Mouse (Mus musculus): Measurements from ENCODE around the gene Pld1. TPM values are rescaled to one million over a fixed set of nuclear protein-coding genes. Genes with fewer than 3 reads are reported as not detected.

Gene Pld1
- polyA plus RNA-seq, 1 experiment, result 0.95 TPM

- WGBS, result 83% methylated on average over 2 of the region's 2 CpGs
- no peak for TF ChIP-seq POLR2A (IDR thresholded peaks at IDR 0.05; ENCODE audit: low read depth, low read length)
- TF ChIP-seq CTCF (IDR thresholded peaks at IDR 0.05; ENCODE audit: extremely low read depth, insufficient read depth, insufficient read length, insufficient replicate concordance), result no peak
- H3K4me3 ChIP-seq (ENCODE audit: extremely low read depth, insufficient read depth, insufficient read length), result no peak overlapping the region
These were observed 145.8 kb downstream of the Pld1 start for GRCm38 (mm10) chr3:28084281-28084680.

GRCm38 (mm10) chr3:28091296-28091695 lies 152.8 kb downstream of the Pld1 start:
- no peaks in the 10 kb centered on the region for H3K36me3 ChIP-seq (ENCODE audit: control insufficient read depth, insufficient read depth, low read length)
- no peaks in the 10 kb centered on the region for H3K27me3 ChIP-seq (ENCODE audit: control insufficient read depth, insufficient read depth, low read length)
- H3K4me3 ChIP-seq (ENCODE audit: extremely low read depth, insufficient read depth, insufficient read length), result no peak overlapping the region
- DNase-seq (ENCODE audit: low read depth in 1 of 2, low spot score in 2 of 2), result no peak
- TF ChIP-seq POLR2A (IDR thresholded peaks at IDR 0.05; ENCODE audit: low read depth, low read length) (no peak), CTCF (IDR thresholded peaks at IDR 0.05; ENCODE audit: extremely low read depth, insufficient read depth, insufficient read length, insufficient replicate concordance) (no peak)
- 82% methylated on average over 1 of the region's 1 CpGs for WGBS
- H3K4me1 ChIP-seq (ENCODE audit: control insufficient read depth, insufficient read depth, insufficient read length), result no peaks in the 10 kb centered on the region
- no peak overlapping the region for H3K27ac ChIP-seq (ENCODE audit: insufficient read depth, low read length)

More at GRCm38 (mm10) chr3:28084281-28084680, 145.8 kb downstream of the Pld1 start:
- Histone ChIP-seq H3K27me3 (ENCODE audit: control insufficient read depth, insufficient read depth, low read length) (no peaks in the 10 kb centered on the region), H3K4me1 (ENCODE audit: control insufficient read depth, insufficient read depth, insufficient read length) (no peaks in the 10 kb centered on the region), H3K36me3 (ENCODE audit: control insufficient read depth, insufficient read depth, low read length) (no peaks in the 10 kb centered on the region), H3K27ac (ENCODE audit: insufficient read depth, low read length) (no peak overlapping the region)
- no peak for DNase-seq (ENCODE audit: low read depth in 1 of 2, low spot score in 2 of 2)

- TF ChIP-seq CTCF (IDR thresholded peaks at IDR 0.05; ENCODE audit: extremely low read depth, insufficient read depth, insufficient read length, insufficient replicate concordance), result no peak
- TF ChIP-seq POLR2A (IDR thresholded peaks at IDR 0.05; ENCODE audit: low read depth, low read length), result no peak
- WGBS, result 84% methylated on average over 2 of the region's 2 CpGs
- no peak for DNase-seq (ENCODE audit: low read depth in 1 of 2, low spot score in 2 of 2)
- no peak overlapping the region for H3K4me3 ChIP-seq (ENCODE audit: extremely low read depth, insufficient read depth, insufficient read length)
- H3K4me1 ChIP-seq (ENCODE audit: control insufficient read depth, insufficient read depth, insufficient read length), result no peaks in the 10 kb centered on the region
- H3K27ac ChIP-seq (ENCODE audit: insufficient read depth, low read length), result no peak overlapping the region
- no peaks in the 10 kb centered on the region for H3K27me3 ChIP-seq (ENCODE audit: control insufficient read depth, insufficient read depth, low read length)
- no peaks in the 10 kb centered on the region for H3K36me3 ChIP-seq (ENCODE audit: control insufficient read depth, insufficient read depth, low read length)
These were observed 153.2 kb downstream of the Pld1 start for GRCm38 (mm10) chr3:28091741-28092140.

GRCm38 (mm10) chr3:28093684-28094302 lies 155.3 kb downstream of the Pld1 start:
- 92% methylated on average over 9 of the region's 9 CpGs for WGBS
- H3K4me3 ChIP-seq (ENCODE audit: extremely low read depth, insufficient read depth, insufficient read length), result no peak overlapping the region
- H3K36me3 ChIP-seq (ENCODE audit: control insufficient read depth, insufficient read depth, low read length), result no peaks in the 10 kb centered on the region
- no peaks in the 10 kb centered on the region for H3K27me3 ChIP-seq (ENCODE audit: control insufficient read depth, insufficient read depth, low read length)
- TF ChIP-seq POLR2A (IDR thresholded peaks at IDR 0.05; ENCODE audit: low read depth, low read length), result no peak
- no peak for TF ChIP-seq CTCF (IDR thresholded peaks at IDR 0.05; ENCODE audit: extremely low read depth, insufficient read depth, insufficient read length, insufficient replicate concordance)
- no peak for DNase-seq (ENCODE audit: low read depth in 1 of 2, low spot score in 2 of 2)
- no peaks in the 10 kb centered on the region for H3K4me1 ChIP-seq (ENCODE audit: control insufficient read depth, insufficient read depth, insufficient read length)
- H3K27ac ChIP-seq (ENCODE audit: insufficient read depth, low read length), result no peak overlapping the region

DNA sequence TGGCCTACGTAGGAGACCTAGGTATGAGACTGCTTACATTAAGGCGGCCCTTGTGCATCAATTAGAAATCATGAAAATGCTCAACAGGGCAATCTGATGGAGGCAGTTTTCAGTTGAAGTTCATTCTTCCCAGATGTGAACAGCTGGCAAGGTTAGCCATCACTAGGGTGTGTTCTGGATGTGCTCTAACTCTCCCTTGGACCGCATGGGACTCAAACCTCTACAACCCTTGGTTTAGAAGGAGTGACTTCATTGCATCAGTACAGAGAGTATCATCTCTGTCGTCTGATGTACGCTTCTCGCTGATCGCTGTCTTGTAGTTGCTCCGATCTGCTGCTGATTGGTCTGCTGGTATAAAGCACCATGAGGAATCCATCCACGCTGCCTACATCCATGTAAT lies 157.0 kb downstream of the Pld1 start:
- WGBS, result 96% methylated on average over 9 of the region's 9 CpGs

DNA sequence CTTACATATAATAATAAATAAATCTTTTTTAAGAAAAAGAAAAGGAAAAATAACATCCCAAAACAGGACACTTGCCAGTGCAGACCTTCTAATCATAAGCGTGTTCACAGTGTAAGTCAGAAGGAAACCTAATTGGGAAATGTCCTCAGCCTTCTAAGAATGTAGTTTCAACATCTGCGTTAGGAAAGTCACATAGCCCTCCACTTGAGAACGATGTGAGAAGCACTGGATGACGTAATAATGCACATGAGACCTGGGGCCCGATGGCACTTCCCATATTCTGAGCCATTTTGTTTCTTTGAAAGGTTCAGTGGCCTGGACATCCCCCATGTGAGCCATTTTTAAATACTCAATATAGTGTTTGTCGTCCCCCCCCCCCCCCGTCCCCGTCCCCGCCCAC lies 160.7 kb downstream of the Pld1 start:
- no peaks in the 10 kb centered on the region for H3K4me1 ChIP-seq (ENCODE audit: control insufficient read depth, insufficient read depth, insufficient read length)
- H3K27ac ChIP-seq (ENCODE audit: insufficient read depth, low read length), result no peak overlapping the region
- TF ChIP-seq CTCF (IDR thresholded peaks at IDR 0.05; ENCODE audit: extremely low read depth, insufficient read depth, insufficient read length, insufficient replicate concordance) (no peak), POLR2A (IDR thresholded peaks at IDR 0.05; ENCODE audit: low read depth, low read length) (no peak)
- H3K27me3 ChIP-seq (ENCODE audit: control insufficient read depth, insufficient read depth, low read length), result no peaks in the 10 kb centered on the region
- no peaks in the 10 kb centered on the region for H3K36me3 ChIP-seq (ENCODE audit: control insufficient read depth, insufficient read depth, low read length)
- no peak overlapping the region for H3K4me3 ChIP-seq (ENCODE audit: extremely low read depth, insufficient read depth, insufficient read length)
- DNase-seq (ENCODE audit: low read depth in 1 of 2, low spot score in 2 of 2), result no peak
- WGBS, result 80% methylated on average over 9 of the region's 9 CpGs

More for the DNA sequence above, 157.0 kb downstream of the Pld1 start:
- Histone ChIP-seq H3K27ac (ENCODE audit: insufficient read depth, low read length) (no peak overlapping the region), H3K4me1 (ENCODE audit: control insufficient read depth, insufficient read depth, insufficient read length) (no peaks in the 10 kb centered on the region), H3K27me3 (ENCODE audit: control insufficient read depth, insufficient read depth, low read length) (no peaks in the 10 kb centered on the region), H3K4me3 (ENCODE audit: extremely low read depth, insufficient read depth, insufficient read length) (no peak overlapping the region), H3K36me3 (ENCODE audit: control insufficient read depth, insufficient read depth, low read length) (no peaks in the 10 kb centered on the region)
- DNase-seq (ENCODE audit: low read depth in 1 of 2, low spot score in 2 of 2), result no peak
- no peak for TF ChIP-seq POLR2A (IDR thresholded peaks at IDR 0.05; ENCODE audit: low read depth, low read length)
- TF ChIP-seq CTCF (IDR thresholded peaks at IDR 0.05; ENCODE audit: extremely low read depth, insufficient read depth, insufficient read length, insufficient replicate concordance), result no peak

DNA sequence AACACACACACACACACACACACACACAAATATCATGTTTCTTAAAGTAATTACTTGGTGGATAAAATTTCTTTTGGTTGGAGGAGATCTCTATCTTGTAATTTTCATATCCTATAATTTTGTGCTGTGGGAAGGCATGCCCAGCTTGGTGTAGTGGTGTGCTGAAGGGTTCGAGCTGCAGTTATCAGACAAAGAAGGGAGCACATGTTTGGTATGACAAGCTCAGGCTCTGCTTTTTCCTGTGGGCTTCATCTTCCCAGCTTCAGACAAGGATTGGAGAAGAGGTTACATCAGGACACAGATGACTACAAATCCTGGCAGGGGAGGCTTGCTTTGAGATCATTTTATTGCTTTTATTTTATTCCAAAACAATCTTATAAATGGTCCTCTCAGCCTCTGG lies 166.5 kb downstream of the Pld1 start:
- no peaks in the 10 kb centered on the region for H3K27me3 ChIP-seq (ENCODE audit: control insufficient read depth, insufficient read depth, low read length)
- H3K4me1 ChIP-seq (ENCODE audit: control insufficient read depth, insufficient read depth, insufficient read length), result no peaks in the 10 kb centered on the region
- no peak overlapping the region for H3K27ac ChIP-seq (ENCODE audit: insufficient read depth, low read length)
- no peaks in the 10 kb centered on the region for H3K36me3 ChIP-seq (ENCODE audit: control insufficient read depth, insufficient read depth, low read length)
- TF ChIP-seq CTCF (IDR thresholded peaks at IDR 0.05; ENCODE audit: extremely low read depth, insufficient read depth, insufficient read length, insufficient replicate concordance), result no peak
- TF ChIP-seq POLR2A (IDR thresholded peaks at IDR 0.05; ENCODE audit: low read depth, low read length), result no peak
- DNase-seq (ENCODE audit: low read depth in 1 of 2, low spot score in 2 of 2), result no peak
- WGBS, result 86% methylated on average over 1 of the region's 1 CpGs
- no peak overlapping the region for H3K4me3 ChIP-seq (ENCODE audit: extremely low read depth, insufficient read depth, insufficient read length)
